Mouse (Mus musculus) midbrain, postnatal 0 days (tissue): ENCODE measurements around the gene Ibtk. TPM values are rescaled to one million over a fixed set of nuclear protein-coding genes. Genes with fewer than 3 reads are reported as not detected.

Experiments used
- ATAC-seq: fragments of 200-750 bp; cut with Nextera tagmentation; 2 replicates; pipeline ENCODE4 v1.8.0; 2017; ENCODE audit warnings: moderate number of reproducible peaks, mild to moderate bottlenecking, moderate TSS enrichment, moderate library complexity; ENCODE audit not compliant: low FRiP score
- DNase-seq: peaks from one replicate; pipeline ENCODE4 v3.0.0-alpha.2; 2015; ENCODE audit warnings: low spot score
- H3K27ac ChIP-seq: fragments of 300-500 bp; sonication (generic); 2 replicates; pipeline ENCODE4 v1.5.1; 2014; ENCODE audit warnings: low read depth, mild to moderate bottlenecking, low read length, mixed read lengths
- H3K27me3 ChIP-seq: fragments of 300-500 bp; sonication (generic); 2 replicates; pipeline ENCODE4 v1.6.1; 2014; ENCODE audit warnings: low read length, control low read depth, mixed read lengths; ENCODE audit not compliant: insufficient read depth
- H3K36me3 ChIP-seq: fragments of 300-500 bp; sonication (generic); 2 replicates; pipeline ENCODE4 v1.6.1; 2014; ENCODE audit warnings: low read length, control low read depth, mixed read lengths; ENCODE audit not compliant: insufficient read depth
- H3K4me1 ChIP-seq: fragments of 300-500 bp; sonication (generic); 2 replicates; pipeline ENCODE4 v1.6.1; 2014; ENCODE audit warnings: mild to moderate bottlenecking, control low read depth, antibody characterized with exemption, low read length, mixed read lengths; ENCODE audit not compliant: insufficient read depth
- H3K4me2 ChIP-seq: fragments of 300-500 bp; sonication (generic); 2 replicates; pipeline ENCODE4 v1.6.1; 2014; ENCODE audit warnings: low read depth, mild to moderate bottlenecking, low read length, mixed read lengths; ENCODE audit not compliant: poor library complexity, severe bottlenecking
- H3K4me3 ChIP-seq: fragments of 300-500 bp; sonication (generic); 2 replicates; pipeline ENCODE4 v1.5.1; 2014; ENCODE audit warnings: low read depth, mild to moderate bottlenecking, low read length, moderate library complexity
- H3K9ac ChIP-seq: fragments of 300-500 bp; sonication (generic); replicated peaks from 2 replicates; pipeline ENCODE4 v1.6.1; 2014; ENCODE audit warnings: mild to moderate bottlenecking, low read length, moderate library complexity, mixed read lengths; ENCODE audit not compliant: poor library complexity, severe bottlenecking
- H3K9me3 ChIP-seq: fragments of 300-500 bp; sonication (generic); 2 replicates; pipeline ENCODE4 v1.6.1; 2016; ENCODE audit warnings: low read length, control low read depth
- CTCF ChIP-seq: IDR thresholded peaks from 2 replicates; pipeline ENCODE4 v1.5.1; 2016; ENCODE audit warnings: antibody characterized with exemption, mild to moderate bottlenecking
- WGBS: fragments of 180-500 bp; shearing (Covaris S2); extraction: QIAGEN DNeasy Blood & Tissue Kit; methylation state at CpG from one replicate; pipeline ENCODE4 v1.1.7; 2014; 5-methylcytosine and 5-hydroxymethylcytosine counted together
- polyA plus RNA-seq: library from polyadenylated mRNA; unstranded; fragments of >200 nt; fragmentation: Nextera tagmentation; extraction: Ambion mirVana; gene quantifications from 2 replicates; pipeline ENCODE4 v1.2.1, GENCODE M21; 2015
- total RNA-seq: library from RNA; depleted of rRNA; stranded (reverse); fragments of >200 nt; gene quantifications from 2 replicates; pipeline ENCODE4 v1.2.3, GENCODE M21; 2014

The Ibtk gene
- total and polyA plus RNA-seq, 2 experiments from 2014 or later, result 17.1 to 21.3 TPM

GRCm38 (mm10) chr9:85749922-85750509 is 882 bp upstream of the Ibtk start:
- ATAC-seq (peak; percentile 11; the same call in 1 of the 2 replicates), DNase-seq (no peak)
- H3K4me2 ChIP-seq, result peak overlapping the region; percentile 65
- H3K27me3 ChIP-seq, result no peaks in the 10 kb centered on the region
- H3K4me1 ChIP-seq, result peaks cover 6% of the 10 kb centered on the region; the same call in 1 of the 2 replicates
- peak overlapping the region; percentile 96 for H3K9ac ChIP-seq
- peak overlapping the region; percentile 93 for H3K4me3 ChIP-seq
- no peaks in the 10 kb centered on the region for H3K36me3 ChIP-seq
- 31% methylated on average over 5 of the region's 5 CpGs for WGBS
- no peaks in the 10 kb centered on the region for H3K9me3 ChIP-seq
- TF ChIP-seq CTCF, result no peak
- H3K27ac ChIP-seq, result peak overlapping the region; percentile 97

GRCm38 (mm10) chr9:85748204-85749141 is 661 bp downstream of the Ibtk start:
- peak; percentile 50 for TF ChIP-seq CTCF
- Histone ChIP-seq H3K27me3 (no peaks in the 10 kb centered on the region), H3K4me3 (peak overlapping the region; percentile 93), H3K27ac (peak overlapping the region; percentile 97), H3K9me3 (no peaks in the 10 kb centered on the region), H3K4me2 (peak overlapping the region; percentile 65), H3K36me3 (no peaks in the 10 kb centered on the region; the same call in 1 of the 2 replicates), H3K4me1 (peaks cover 6% of the 10 kb centered on the region; the same call in 1 of the 2 replicates), H3K9ac (peak overlapping the region; percentile 96)
- 2% methylated on average over 42 of the region's 43 CpGs for WGBS
- ATAC-seq (peak; percentile 86), DNase-seq (peak; percentile 85)

GRCm38 (mm10) chr9:85745566-85745965 is 3.6 kb downstream of the Ibtk start:
- no peak overlapping the region for H3K4me2 ChIP-seq

GRCm38 (mm10) chr9:85743358-85743757 is 5.8 kb downstream of the Ibtk start:
- no peak overlapping the region for H3K9ac ChIP-seq
- peaks cover 4% of the 10 kb centered on the region for H3K36me3 ChIP-seq
- DNase-seq (no peak), ATAC-seq (no peak)
- peaks cover 6% of the 10 kb centered on the region; the same call in 1 of the 2 replicates for H3K4me1 ChIP-seq
- H3K27me3 ChIP-seq, result no peaks in the 10 kb centered on the region
- H3K4me3 ChIP-seq, result no peak overlapping the region
- H3K4me2 ChIP-seq, result no peak overlapping the region
- H3K27ac ChIP-seq, result no peak overlapping the region
- WGBS, result 81% methylated on average over 11 of the region's 11 CpGs
- H3K9me3 ChIP-seq, result no peaks in the 10 kb centered on the region
- TF ChIP-seq CTCF, result no peak

More at GRCm38 (mm10) chr9:85745566-85745965, 3.6 kb downstream of the Ibtk start:
- no peaks in the 10 kb centered on the region for H3K27me3 ChIP-seq
- H3K9ac ChIP-seq, result no peak overlapping the region
- WGBS, result 94% methylated on average over 2 of the region's 2 CpGs
- TF ChIP-seq CTCF, result no peak
- ATAC-seq (no peak), DNase-seq (no peak)
- H3K4me3 ChIP-seq, result no peak overlapping the region
- H3K4me1 ChIP-seq, result peaks cover 6% of the 10 kb centered on the region; the same call in 1 of the 2 replicates
- H3K27ac ChIP-seq, result no peak overlapping the region
- H3K36me3 ChIP-seq, result peaks cover 4% of the 10 kb centered on the region
- H3K9me3 ChIP-seq, result no peaks in the 10 kb centered on the region

GRCm38 (mm10) chr9:85742107-85742506 is 7.0 kb downstream of the Ibtk start:
- Histone ChIP-seq H3K27me3 (no peaks in the 10 kb centered on the region), H3K9me3 (no peaks in the 10 kb centered on the region), H3K4me3 (no peak overlapping the region), H3K4me2 (no peak overlapping the region), H3K9ac (no peak overlapping the region), H3K36me3 (peaks cover 4% of the 10 kb centered on the region), H3K4me1 (no peaks in the 10 kb centered on the region), H3K27ac (no peak overlapping the region)
- TF ChIP-seq CTCF, result no peak
- DNase-seq, result no peak
- WGBS, result 96% methylated on average over 4 of the region's 4 CpGs
- no peak for ATAC-seq

- DNase-seq (no peak), ATAC-seq (no peak)
- Histone ChIP-seq H3K27me3 (no peaks in the 10 kb centered on the region), H3K36me3 (peaks cover 7% of the 10 kb centered on the region), H3K27ac (no peak overlapping the region), H3K4me1 (no peaks in the 10 kb centered on the region), H3K4me2 (no peak overlapping the region), H3K4me3 (no peak overlapping the region), H3K9me3 (no peaks in the 10 kb centered on the region), H3K9ac (no peak overlapping the region)
- 80% methylated on average over 4 of the region's 4 CpGs for WGBS
- TF ChIP-seq CTCF, result no peak
Measured at GRCm38 (mm10) chr9:85739279-85739678, 9.9 kb downstream of the Ibtk start.
